In the genomic region with DNA sequence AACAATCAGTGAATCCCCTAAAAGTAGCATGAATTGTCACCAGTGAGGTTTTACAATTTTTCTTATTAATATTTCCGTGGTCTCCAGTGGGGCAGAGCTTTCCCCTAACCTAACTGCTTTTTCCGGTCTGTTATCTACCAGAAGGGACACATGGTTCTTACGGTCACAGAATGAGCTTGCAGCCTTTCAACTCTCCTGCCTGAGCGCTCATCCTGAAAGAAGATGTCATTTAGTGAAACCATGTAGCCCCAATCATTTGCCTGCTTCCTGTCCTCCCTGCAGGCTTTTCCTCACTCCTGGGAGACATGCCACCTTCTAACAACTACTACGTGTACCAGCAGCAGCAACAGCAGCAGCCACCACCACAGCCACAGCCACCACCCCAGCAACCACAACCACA, we compare ENCODE assay signal across 32 mouse cellular contexts. TPM values are rescaled to one million over a fixed set of nuclear protein-coding genes. Genes with fewer than 3 reads are reported as not detected.
"Had no signal": no experiment of that assay in that cellular context is flagged by ENCODE, and none has a peak within 500 bp of the region (broad histone marks: within the 10 kb centered on the region; RNA-seq: fewer than 3 reads in every experiment).

No protein-coding gene starts in this region.

- H3K4me1 ChIP-seq: limb, embryonic 10.5 days; limb, embryonic 12.5 days; limb, embryonic 13.5 days; limb, embryonic 15.5 days; liver, embryonic 12.5 days; liver, embryonic 13.5 days; liver, embryonic 15.5 days; lung, embryonic 15.5 days; midbrain, embryonic 10.5 days; midbrain, embryonic 12.5 days; midbrain, embryonic 13.5 days; midbrain, embryonic 15.5 days; neural tube, embryonic 12.5 days had no signal

- DNase-seq: left cerebral cortex, postnatal 4 days; liver; liver, embryonic 13.5 days; liver, postnatal 0 days; lung, adult 18-20 months; lung, adult 2 months; lung, embryonic 14.5 days; lung, postnatal 10 days; lung, postnatal 14 days; lung, postnatal 36 days; lung, postnatal 4 days; midbrain, embryonic 14.5 days had no signal

- H3K27ac ChIP-seq: limb, embryonic 10.5 days; limb, embryonic 12.5 days; limb, embryonic 13.5 days; limb, embryonic 15.5 days; liver, embryonic 12.5 days; liver, embryonic 13.5 days; liver, embryonic 14.5 days; liver, embryonic 15.5 days; lung, embryonic 15.5 days; macrophage; midbrain, embryonic 10.5 days; midbrain, embryonic 12.5 days; midbrain, embryonic 13.5 days; midbrain, embryonic 15.5 days; neural tube, embryonic 12.5 days had no signal

- H3K4me2 ChIP-seq: limb, embryonic 12.5 days; limb, embryonic 13.5 days; limb, embryonic 15.5 days; liver, embryonic 11.5 days; liver, embryonic 12.5 days; liver, embryonic 13.5 days; liver, embryonic 15.5 days; lung, embryonic 14.5 days; lung, embryonic 15.5 days; midbrain, embryonic 11.5 days; midbrain, embryonic 12.5 days; midbrain, embryonic 13.5 days; midbrain, embryonic 15.5 days; neural tube, embryonic 12.5 days had no signal

- H3K9ac ChIP-seq: limb, embryonic 12.5 days; limb, embryonic 13.5 days; limb, embryonic 15.5 days; liver, embryonic 12.5 days; liver, embryonic 13.5 days; liver, embryonic 14.5 days; liver, embryonic 15.5 days; liver, postnatal 0 days; lung, embryonic 14.5 days; lung, embryonic 15.5 days; midbrain, embryonic 12.5 days; midbrain, embryonic 13.5 days; midbrain, embryonic 15.5 days; neural tube, embryonic 12.5 days had no signal

- H3K9me3 ChIP-seq: limb, embryonic 10.5 days; limb, embryonic 13.5 days; limb, embryonic 15.5 days; liver, embryonic 12.5 days; liver, embryonic 13.5 days; liver, embryonic 15.5 days; lung, embryonic 15.5 days; midbrain, embryonic 10.5 days; midbrain, embryonic 12.5 days; midbrain, embryonic 13.5 days; midbrain, embryonic 15.5 days; neural tube, embryonic 12.5 days had no signal

- H3K27me3 ChIP-seq: limb, embryonic 12.5 days; limb, embryonic 13.5 days; limb, embryonic 15.5 days; liver, embryonic 12.5 days; liver, embryonic 13.5 days; liver, embryonic 15.5 days; lung, embryonic 15.5 days; megakaryocyte, embryonic 14.5 days; midbrain, embryonic 12.5 days; midbrain, embryonic 13.5 days; midbrain, embryonic 15.5 days; neural tube, embryonic 12.5 days had no signal

- H3K4me3 ChIP-seq: limb, embryonic 10.5 days; limb, embryonic 12.5 days; limb, embryonic 13.5 days; limb, embryonic 15.5 days; liver, embryonic 12.5 days; liver, embryonic 13.5 days; liver, embryonic 15.5 days; lung, embryonic 15.5 days; megakaryocyte, embryonic 14.5 days; midbrain, embryonic 10.5 days; midbrain, embryonic 12.5 days; midbrain, embryonic 13.5 days; midbrain, embryonic 15.5 days; myocyte; neural tube, embryonic 12.5 days had no signal

RNA-seq across cellular contexts. Expression of gene C3ar1, which starts 18.4 kb away (rescaled TPM):
- total RNA-seq: megakaryocyte progenitor cell, adult 5-6 weeks; megakaryocyte-erythroid progenitor cell, adult 5-6 weeks had no signal
